Mouse (Mus musculus) thymus, postnatal 0 days (tissue): ENCODE data around the gene Duox1. TPM values are rescaled to one million over a fixed set of nuclear protein-coding genes. Genes with fewer than 3 reads are reported as not detected.

Experiments used
- DNase-seq: peaks from one replicate; pipeline ENCODE4 v3.0.0-alpha.2; 2015; ENCODE audit warnings: low spot score
- polyA plus RNA-seq: library from polyadenylated mRNA; unstranded; fragments of >200 nt; fragmentation: Nextera tagmentation; extraction: Ambion mirVana; gene quantifications from 2 replicates; pipeline ENCODE4 v1.2.1, GENCODE M21; 2015

The Duox1 gene
- polyA plus RNA-seq, 1 experiment from 2014 or later = 0.16 TPM

GRCm38 (mm10) chr2:122354191-122354929 is 38.9 kb downstream of the Duox1 start:
- no peak for DNase-seq

GRCm38 (mm10) chr2:122355389-122355788 is 39.9 kb downstream of the Duox1 start:
- no peak for DNase-seq

- no peak for DNase-seq
Measured at GRCm38 (mm10) chr2:122356187-122356586, 40.7 kb downstream of the Duox1 start.

- DNase-seq = no peak
Measured at GRCm38 (mm10) chr2:122360310-122360709, 44.8 kb downstream of the Duox1 start.

- no peak for DNase-seq
Measured at GRCm38 (mm10) chr2:122361181-122361580, 45.7 kb downstream of the Duox1 start.

GRCm38 (mm10) chr2:122361868-122362621 is 46.6 kb downstream of the Duox1 start:
- no peak for DNase-seq

- DNase-seq = no peak
Measured at GRCm38 (mm10) chr2:122362622-122363523, 47.4 kb downstream of the Duox1 start.

- no peak for DNase-seq
Measured at GRCm38 (mm10) chr2:122364352-122364944, 49.0 kb downstream of the Duox1 start.

- no peak for DNase-seq
Measured at GRCm38 (mm10) chr2:122365244-122365866, 49.9 kb downstream of the Duox1 start.

GRCm38 (mm10) chr2:122366039-122366438 is 50.6 kb downstream of the Duox1 start:
- DNase-seq = no peak

- DNase-seq = no peak
Measured at GRCm38 (mm10) chr2:122366706-122367105, 51.2 kb downstream of the Duox1 start.

GRCm38 (mm10) chr2:122367181-122367580 is 51.7 kb downstream of the Duox1 start:
- no peak for DNase-seq

GRCm38 (mm10) chr2:122367701-122368080 is 52.2 kb downstream of the Duox1 start:
- no peak for DNase-seq

- DNase-seq = no peak
Measured at GRCm38 (mm10) chr2:122368081-122368971, 52.9 kb downstream of the Duox1 start.

GRCm38 (mm10) chr2:122368995-122369739 is 53.7 kb downstream of the Duox1 start, which contains the start of gene Shf:
TSS of gene Shf (minus strand) at chr2:122369162.
- peak; percentile 90 for DNase-seq

- no peak for DNase-seq
Measured at GRCm38 (mm10) chr2:122370101-122370750, 54.8 kb downstream of the Duox1 start.

- no peak for DNase-seq
Measured at GRCm38 (mm10) chr2:122372067-122372466, 56.6 kb downstream of the Duox1 start.

- DNase-seq = no peak
Measured at GRCm38 (mm10) chr2:122372541-122372940, 57.1 kb downstream of the Duox1 start.
